Mouse (Mus musculus) right cerebral cortex, postnatal 10 days (tissue): ENCODE measurements at regions not wholly inside any gene's neighbourhood (a gene's known extent, or its start where the extent isn't known, plus 50 kb on each side); places are given as distances from the start of the nearest gene placed in this dataset.

Experiments used
- DNase-seq, 2 experiments: peaks; one replicate each; pipeline ENCODE4 v3.0.0; 2021; ENCODE audit warnings: low spot score in 2 of 2

DNA sequence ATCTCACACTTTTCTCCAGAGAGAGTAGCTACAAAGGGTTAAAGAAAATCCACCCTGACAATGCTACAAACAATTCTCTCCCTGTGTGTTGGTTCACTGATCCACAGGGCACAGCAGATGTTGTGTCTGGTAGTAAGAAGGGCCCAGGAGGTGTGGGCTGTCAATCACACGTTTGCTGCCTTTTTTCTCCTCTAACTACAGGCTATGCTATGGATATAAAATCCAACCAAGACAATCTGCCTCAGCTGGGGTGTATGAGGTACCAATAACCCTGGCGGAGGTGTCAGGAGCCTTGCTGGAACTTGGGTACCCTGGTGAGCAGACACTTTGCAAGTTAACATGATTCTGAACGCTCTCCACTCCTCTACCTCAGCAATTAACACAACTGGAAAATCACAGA lies 1002.1 kb upstream of the Pou3f2 start:
- no peak for DNase-seq

DNA sequence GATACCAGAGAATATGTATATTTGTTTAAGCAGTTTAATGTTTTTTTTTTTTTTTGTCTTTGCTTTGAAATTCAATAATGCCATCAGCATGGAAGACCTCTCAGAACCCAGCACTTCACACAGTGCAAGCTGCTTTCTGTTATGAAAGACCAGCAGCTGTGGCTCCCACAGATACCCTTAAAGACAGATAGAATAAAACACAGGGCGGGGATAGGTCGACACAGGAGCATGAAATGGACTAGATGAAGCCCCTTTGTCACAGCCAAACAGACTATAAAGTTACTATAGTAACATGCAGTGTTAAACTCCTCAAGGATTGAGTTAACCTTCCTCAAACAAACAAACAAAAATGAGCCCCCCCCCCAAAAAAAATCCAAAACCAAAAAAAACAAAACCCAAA lies 1003.1 kb upstream of the Pou3f2 start:
- DNase-seq: no peak

DNA sequence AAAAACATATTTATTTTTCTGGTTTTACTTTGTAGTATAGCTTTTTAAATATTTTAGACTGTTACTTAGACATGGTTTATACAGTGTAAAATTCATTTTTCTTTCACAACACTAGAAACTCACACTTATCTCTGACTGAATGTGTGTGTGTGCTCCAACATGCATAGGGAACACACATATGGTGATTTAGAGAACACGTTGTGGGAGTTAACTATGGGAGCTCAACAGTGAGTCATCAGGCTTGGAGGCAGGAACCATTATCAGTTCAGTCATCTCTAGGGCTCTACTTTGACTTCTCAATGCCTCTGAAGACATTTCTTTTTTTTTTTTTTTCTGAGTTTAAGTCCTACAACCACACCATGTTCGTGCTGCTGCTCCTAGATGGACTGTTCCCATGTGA lies 997.5 kb upstream of the Mms22l start:
- no peak for DNase-seq

DNA sequence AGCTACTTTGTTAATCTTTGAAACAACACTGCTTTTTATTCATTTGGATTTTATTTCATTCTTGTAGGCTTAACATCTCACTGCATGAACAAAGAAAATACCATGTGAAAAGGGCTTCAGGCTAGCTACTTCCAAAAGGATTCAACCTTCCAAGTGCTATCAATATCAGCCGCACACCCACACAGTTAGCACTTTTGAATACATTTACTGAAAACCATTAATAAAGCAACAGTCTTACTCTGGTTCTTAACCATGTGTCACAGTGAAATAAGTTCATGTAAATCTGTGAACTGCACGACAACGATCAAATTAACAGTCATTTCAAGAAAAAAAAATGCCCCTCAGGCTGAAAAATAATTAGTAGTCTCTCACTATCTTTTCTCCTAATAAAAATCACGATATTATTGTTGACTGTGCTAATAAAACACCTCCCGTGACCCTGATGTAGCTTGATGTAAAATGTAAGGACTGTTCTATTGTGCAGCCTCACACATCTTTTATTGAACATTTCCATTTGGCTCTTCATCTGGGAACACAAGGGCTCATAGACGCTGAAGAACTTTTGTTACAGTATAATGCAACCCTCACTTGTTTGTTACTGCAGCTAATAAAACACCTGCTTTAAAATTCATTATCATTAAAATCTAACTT lies 991.4 kb upstream of the Mms22l start:
- no peak for DNase-seq

DNA sequence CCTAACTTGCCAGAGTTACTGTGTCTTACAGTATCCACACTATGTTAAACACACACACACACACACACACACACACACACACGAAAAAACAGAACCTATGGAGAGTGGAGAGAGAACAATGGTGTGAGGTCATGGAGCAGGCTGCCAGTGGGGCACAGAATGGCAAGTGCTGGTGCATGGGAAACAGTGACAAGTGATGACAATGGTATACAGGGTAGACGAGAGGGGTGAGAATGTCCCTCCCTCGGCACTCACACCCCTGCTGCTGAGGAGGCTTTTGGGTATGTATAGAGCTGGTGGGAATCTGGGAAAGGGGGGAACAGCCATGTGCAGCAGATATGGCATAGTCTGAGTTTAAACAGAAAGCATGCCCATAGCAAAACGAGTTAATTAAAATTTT lies 985.4 kb upstream of the Mms22l start:
- no peak for DNase-seq

DNA sequence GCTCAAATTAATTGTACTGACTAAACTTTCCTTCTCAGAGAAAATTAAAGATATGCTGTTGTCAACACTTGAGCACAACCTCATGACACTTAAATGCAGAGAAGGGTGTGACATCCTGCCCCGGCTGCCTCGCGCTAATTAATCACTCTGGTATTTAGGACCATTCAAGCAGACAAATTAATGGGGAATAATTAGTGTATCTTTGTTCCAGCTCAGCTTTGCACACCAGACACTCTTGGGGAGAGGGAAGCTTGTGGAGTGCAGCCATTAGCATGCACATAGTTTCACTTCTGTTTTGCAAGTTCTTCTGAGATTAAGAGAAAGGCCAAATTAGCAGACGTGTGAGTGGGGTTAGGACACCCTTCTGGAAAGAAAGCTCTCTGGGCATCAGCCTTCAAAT lies 984.2 kb upstream of the Mms22l start:
- DNase-seq: no peak

DNA sequence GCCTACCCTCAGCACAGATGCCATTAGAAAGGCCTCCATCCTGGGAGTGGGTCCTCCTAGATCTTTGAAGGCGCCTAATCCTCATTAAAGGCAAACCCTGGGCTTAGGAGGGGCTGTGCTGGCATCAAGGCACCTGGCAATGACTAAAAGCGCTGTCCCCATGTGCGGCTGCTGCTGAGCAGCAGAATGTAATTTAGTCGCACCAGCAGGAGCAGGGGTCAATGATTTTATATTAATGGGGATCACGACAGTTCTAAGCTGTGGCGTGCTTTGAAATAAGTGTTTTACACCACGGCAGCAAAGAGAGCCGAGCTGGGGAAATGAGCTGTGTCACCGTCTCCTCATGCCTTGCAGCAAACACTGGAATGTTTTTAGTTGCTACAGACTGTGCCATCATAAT lies 982.3 kb upstream of the Mms22l start:
- DNase-seq: peak in 1 of 2 experiments; percentile 22
